In the genomic region with DNA sequence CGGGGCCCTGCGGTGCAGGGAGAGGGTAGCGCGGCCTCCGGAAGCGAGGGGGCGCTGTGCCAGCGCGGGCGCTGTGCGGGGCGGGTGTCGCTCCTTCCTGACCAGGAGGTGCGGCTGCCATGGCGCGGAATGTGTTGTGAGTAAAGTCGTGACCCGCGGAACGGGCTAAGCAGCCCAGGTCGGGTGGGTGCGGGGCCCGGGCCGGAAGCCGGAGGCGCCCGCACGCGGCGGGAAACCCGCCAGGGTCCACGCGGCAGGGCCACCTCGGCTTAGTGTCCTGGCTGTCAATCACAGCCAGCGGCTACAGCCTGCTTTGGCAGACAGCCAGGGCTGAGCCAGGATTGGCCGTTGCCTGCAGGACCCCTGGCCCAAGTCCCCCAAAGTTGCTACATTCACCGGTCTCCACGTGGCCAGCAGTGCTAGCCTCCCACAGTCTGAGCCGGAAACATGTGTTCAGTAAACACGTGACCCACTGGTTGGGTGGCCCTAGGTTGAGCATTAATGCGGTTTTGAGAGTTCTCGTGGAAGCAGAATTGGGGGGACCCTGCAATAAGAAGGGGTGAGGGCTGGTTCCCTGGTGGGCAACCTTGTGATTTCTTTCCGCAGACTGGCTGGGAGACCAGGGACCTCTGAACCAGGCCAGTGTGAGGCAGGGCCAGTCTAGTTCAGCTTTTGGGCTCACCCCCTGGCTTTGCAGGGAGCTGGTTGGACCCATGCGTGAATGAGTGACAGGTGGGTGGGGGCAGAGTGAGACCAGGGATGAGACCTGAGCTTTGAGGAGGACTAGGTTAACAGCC, we compare ENCODE assay signal across 8 mouse cellular contexts. TPM values are rescaled to one million over a fixed set of nuclear protein-coding genes. Genes with fewer than 3 reads are reported as not detected.
DNase-seq lines count a peak whose midpoint lies in the region; ATAC-seq and TF ChIP-seq lines count a peak whose summit lies in the region.

No protein-coding gene starts in this region.

- peaks cover 5% of the 10 kb centered on the region for H3K4me1 ChIP-seq in hindbrain, embryonic 11.5 days (replicated peaks; ENCODE audit: control insufficient read depth, insufficient read depth, low read length)
- H3K4me1 ChIP-seq in lung, postnatal 0 days (ENCODE audit: insufficient read depth, low read depth, low read length), result peaks cover 8% of the 10 kb centered on the region; the same call in 1 of the 2 replicates

- H3K36me3 ChIP-seq in hindbrain, embryonic 11.5 days (ENCODE audit: control insufficient read depth, insufficient read depth, low read length), result no peaks in the 10 kb centered on the region
- H3K36me3 ChIP-seq in lung, postnatal 0 days (ENCODE audit: insufficient read depth, low read length), result no peaks in the 10 kb centered on the region

- no peaks in the 10 kb centered on the region for H3K27me3 ChIP-seq in hindbrain, embryonic 11.5 days (ENCODE audit: control insufficient read depth, insufficient read depth, low read length)
- no peaks in the 10 kb centered on the region for H3K27me3 ChIP-seq in lung, postnatal 0 days (replicated peaks; ENCODE audit: insufficient read depth, low read length)

- H3K9me3 ChIP-seq in hindbrain, embryonic 11.5 days (ENCODE audit: control insufficient read depth, low read length), result no peaks in the 10 kb centered on the region
- no peaks in the 10 kb centered on the region for H3K9me3 ChIP-seq in lung, postnatal 0 days (ENCODE audit: low read length)

- ATAC-seq in hindbrain, embryonic 11.5 days (ENCODE audit: low FRiP score), result peak; percentile 89
- peak; percentile 93 for ATAC-seq in lung, postnatal 0 days

- H3K4me2 ChIP-seq in hindbrain, embryonic 11.5 days (replicated peaks; ENCODE audit: low read depth, low read length), result peak overlapping the region; percentile 74
- H3K4me2 ChIP-seq in lung, postnatal 0 days (replicated peaks; ENCODE audit: low read depth, low read length), result peak overlapping the region; percentile 79

- H3K27ac ChIP-seq in hindbrain, embryonic 11.5 days (ENCODE audit: low read depth, low read length), result peak overlapping the region; percentile 70
- peak overlapping the region; percentile 91 for H3K27ac ChIP-seq in lung, postnatal 0 days (ENCODE audit: low read length)

- peak; percentile 89 for TF ChIP-seq CTCF in lung, postnatal 0 days (IDR thresholded peaks at IDR 0.05)

- peak overlapping the region; percentile 55 for H3K4me3 ChIP-seq in hindbrain, embryonic 11.5 days (ENCODE audit: low read depth, low read length)
- H3K4me3 ChIP-seq in lung, postnatal 0 days (ENCODE audit: low read depth, low read length), result peak overlapping the region; percentile 76

- WGBS in hindbrain, embryonic 11.5 days, result 2% methylated on average over 28 of the region's 44 CpGs
- under 1% methylated on average over 40 of the region's 44 CpGs for WGBS in lung, postnatal 0 days

- peak overlapping the region; percentile 81 for H3K9ac ChIP-seq in hindbrain, embryonic 11.5 days (ENCODE audit: low read depth, low read length)
- H3K9ac ChIP-seq in lung, postnatal 0 days (replicated peaks; ENCODE audit: low read depth), result peak overlapping the region; percentile 65

- peak; percentile 78 for DNase-seq in Muller cell, postnatal 12 days (ENCODE audit: inconsistent ontology term)
- peak; percentile 87 for DNase-seq in cerebellum, adult 9-10 months
- DNase-seq in frontal cortex, adult 2 months (ENCODE audit: extremely low spot score in 1 of 2, low spot score in 1 of 2), result peak; percentile 40 to 89
- peak; percentile 89 for DNase-seq in hindbrain, embryonic 11.5 days (ENCODE audit: low spot score)
- DNase-seq in layer of hippocampus, postnatal 10 days (ENCODE audit: low spot score in 2 of 2), result peak; percentile 91 to 93
- peak; percentile 92 for DNase-seq in lung, postnatal 0 days (ENCODE audit: low spot score)
- peak; percentile 75 for DNase-seq in ovary, postnatal 10 days (ENCODE audit: low spot score)
- peak; percentile 90 for DNase-seq in thymus, postnatal 0 days (ENCODE audit: low spot score)

- TF ChIP-seq EP300 in lung, postnatal 0 days (IDR thresholded peaks at IDR 0.05), result no peak

RNA-seq across cellular contexts. Expression of a gene that starts 0.8 kb away (rescaled TPM):
- polyA plus RNA-seq in frontal cortex, adult 2 months (2012; rRNA removed), result 81.6 and 81.9 TPM in 2 replicates
- polyA plus RNA-seq in hindbrain, embryonic 11.5 days (2014; fragmentation: Nextera tagmentation; extraction: Ambion mirVana), result 13.5 and 13.9 TPM in 2 replicates
- 10 to 100 TPM in 1 of 2 experiments, 1 to 10 TPM in 1; 8.4 to 12.9 TPM for total RNA-seq in layer of hippocampus, postnatal 10 days (2021)
- 15.2 and 15.7 TPM in 2 replicates for polyA plus RNA-seq in lung, postnatal 0 days (2015; fragmentation: Nextera tagmentation; extraction: Ambion mirVana)
- 20.1 and 20.7 TPM in 2 replicates for polyA plus RNA-seq in thymus, postnatal 0 days (2015; fragmentation: Nextera tagmentation; extraction: Ambion mirVana)

RNA-seq across cellular contexts. Expression of a gene that starts 34.6 kb away (rescaled TPM):
- polyA plus RNA-seq in frontal cortex, adult 2 months (2012; rRNA removed), result 0.50 and 1.8 TPM in 2 replicates
- polyA plus RNA-seq in hindbrain, embryonic 11.5 days (2014; fragmentation: Nextera tagmentation; extraction: Ambion mirVana), result 1.7 and 1.9 TPM in 2 replicates
- under 1 TPM; 0.82 to 0.96 TPM for total RNA-seq in layer of hippocampus, postnatal 10 days (2021)
- 1.5 and 2.2 TPM in 2 replicates for polyA plus RNA-seq in lung, postnatal 0 days (2015; fragmentation: Nextera tagmentation; extraction: Ambion mirVana)
- 4.7 and 5.2 TPM in 2 replicates for polyA plus RNA-seq in thymus, postnatal 0 days (2015; fragmentation: Nextera tagmentation; extraction: Ambion mirVana)

Comparison
In these comparisons a context has a peak if more than half of its experiments do, and no peak if none do; other contexts are left out.
1. Peak in every context shown above with its lines: DNase-seq, ATAC-seq, H3K4me3 ChIP-seq and H3K27ac ChIP-seq.